Mouse (Mus musculus) embryonic stem cell, embryonic (primary cell): ENCODE results near the gene Git2.

Source experiments
- CTCF ChIA-PET, 4 experiments: fragments of 300-600 bp in 2 of 4; fragments of 350-600 bp in 2 of 4; sonication (Branson Sonifier 250); formaldehyde crosslinking; loops; one replicate each; lab custom pipeline; 2022; ENCODE audit warnings: inconsistent platforms in 2 of 4; lab: Charles Lee
- POLR2A ChIA-PET, 4 experiments: fragments of 300-600 bp in 2 of 4; fragments of 350-600 bp in 2 of 4; sonication (Branson Sonifier 250); formaldehyde crosslinking; loops; one replicate each; lab custom pipeline; 2022; ENCODE audit warnings: antibody characterized with exemption in 4 of 4, inconsistent platforms in 1 of 4; lab: Charles Lee

Git2 gene

GRCm38 (mm10) chr5:114698044-114698746 lies 77.1 kb downstream of the Git2 start:
- CTCF ChIA-PET = no interaction called here

DNA sequence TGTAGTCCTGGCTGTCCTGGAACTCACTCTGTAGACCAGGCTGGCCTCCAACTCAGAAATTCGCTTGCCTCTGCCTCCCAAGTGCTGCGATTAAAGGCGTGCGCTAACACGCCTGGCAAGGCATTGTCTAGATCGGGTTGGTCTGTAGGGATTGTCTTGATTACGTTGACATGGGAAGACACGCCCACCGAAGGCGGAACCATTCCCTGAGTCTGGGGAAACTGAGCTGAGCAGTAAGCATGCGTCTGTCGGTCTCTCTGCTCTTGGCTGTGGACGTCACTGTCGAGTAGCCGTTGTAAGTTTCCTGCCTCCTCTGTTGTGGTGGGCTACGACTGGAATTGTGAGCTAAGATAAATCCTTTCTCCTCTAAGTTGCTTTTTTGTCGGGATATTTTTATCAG lies 78.4 kb downstream of the Git2 start:
- ChIA-PET POLR2A (interaction anchor here in 3 of 4 experiments (0.6 to 2.7 kb wide), 34 partner anchors 8 to 767 kb away, joined by 3 to 15 read pairs (median 4); partner anchors contain the start of genes 2210016L21Rik (in 1 of the 3) and Git2 (in 1 of the 3)), CTCF (interaction anchor here in 2 of 4 experiments (0.5 to 1.6 kb wide), 15 partner anchors 21 to 698 kb away, joined by 3 to 19 read pairs (median 4); partner anchors contain the start of genes 2210016L21Rik (in 1 of the 2) and Unc119b (in 1 of the 2))

More at GRCm38 (mm10) chr5:114698044-114698746, 77.1 kb downstream of the Git2 start:
- POLR2A ChIA-PET = interaction anchor here in 3 of 4 experiments (0.5 to 2.7 kb wide), 24 partner anchors 7 to 306 kb away, joined by 3 to 13 read pairs (median 4); partner anchors contain the start of genes Gltp (in 1 of the 3), Hnf1a (in 1 of the 3) and Tchp (in 1 of the 3)

DNA sequence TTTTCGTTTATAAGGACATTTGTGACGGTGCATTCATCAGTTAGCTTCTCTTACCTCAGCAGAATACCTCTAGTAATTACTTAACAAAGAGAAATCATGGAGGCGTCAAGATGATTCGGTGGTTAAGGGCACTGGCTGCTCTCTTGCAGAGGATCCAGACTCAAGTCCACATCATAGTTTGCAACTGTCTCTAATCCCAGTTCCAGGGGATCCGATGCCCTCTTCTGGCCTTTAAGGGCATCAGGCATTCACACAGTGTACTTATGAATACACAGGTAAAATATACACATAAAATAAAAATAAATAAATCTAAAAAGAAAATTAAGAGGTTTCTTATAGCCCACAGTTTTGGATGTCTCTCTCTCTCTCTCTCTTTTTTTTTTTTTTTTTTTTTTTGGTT lies 79.5 kb downstream of the Git2 start:
- POLR2A ChIA-PET = interaction anchor here in 3 of 4 experiments (0.6 to 2.7 kb wide), 7 partner anchors 10 to 698 kb away, joined by 3 to 15 read pairs (median 4); no protein-coding TSS in a partner anchor
- CTCF ChIA-PET = interaction anchor here in 2 of 4 experiments (0.7 to 1.6 kb wide), 6 partner anchors 28 to 164 kb away, joined by 3 to 8 read pairs (median 3); no protein-coding TSS in a partner anchor

DNA sequence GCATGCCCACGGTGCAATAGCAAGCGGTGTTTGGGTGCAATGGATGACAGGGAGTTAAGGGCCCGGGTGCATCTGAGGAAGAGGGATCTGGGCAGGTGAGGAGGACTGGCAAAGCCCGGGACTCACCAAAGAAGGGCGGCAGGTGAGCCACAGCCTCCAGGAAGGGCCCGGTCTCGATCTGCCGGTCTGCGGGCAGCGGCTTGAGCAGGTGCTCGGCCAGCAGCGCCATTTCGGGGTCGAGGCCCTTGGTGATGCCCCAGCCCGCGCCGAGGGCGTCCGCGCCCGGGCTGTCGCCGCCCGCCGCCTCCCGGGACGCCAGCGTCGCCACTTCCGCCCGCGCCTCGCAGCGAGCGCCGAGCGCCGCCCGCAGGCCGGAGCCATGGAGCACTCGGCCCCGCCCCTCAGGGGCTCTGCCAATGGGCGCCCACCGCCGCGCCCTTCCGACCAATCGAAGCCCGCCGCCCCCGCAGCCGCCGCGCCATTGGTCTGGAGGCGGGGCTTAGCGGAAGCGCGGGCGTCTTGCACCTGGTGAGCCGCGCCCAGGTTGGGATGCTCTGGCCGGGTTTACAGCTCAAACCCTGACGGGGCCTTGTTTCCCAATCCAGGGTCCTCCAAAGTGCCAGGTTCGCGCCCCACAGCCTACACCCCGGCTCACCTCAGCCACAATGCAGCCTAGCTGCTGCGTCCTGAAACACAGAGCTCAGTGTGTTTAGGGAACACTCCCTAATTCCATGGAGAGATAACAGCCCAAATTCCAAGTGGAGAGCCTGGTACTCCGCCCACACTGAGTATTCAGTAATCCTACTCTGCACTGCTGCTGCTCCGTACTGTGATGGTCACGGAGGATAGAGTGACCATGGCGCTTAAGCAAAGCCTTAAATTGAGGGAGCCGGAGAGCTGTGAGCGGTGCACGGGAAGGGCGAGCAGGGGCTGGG lies 84.4 kb downstream of the Git2 start, which contains the start of gene Gltp:
Gltp (minus strand) TSS at position 352 of the 935 bp plus-strand sequence.
- ChIA-PET CTCF (interaction anchor here (0.6 to 2.2 kb wide), 24 partner anchors 9 to 251 kb away, joined by 3 to 9 read pairs (median 3); partner anchors contain the start of gene 2210016L21Rik (in 1 of the 4)), POLR2A (interaction anchor here in 3 of 4 experiments (0.5 to 3.3 kb wide), 27 partner anchors 8 to 818 kb away, joined by 3 to 11 read pairs (median 4); no protein-coding TSS in a partner anchor)

- POLR2A ChIA-PET = interaction anchor here in 3 of 4 experiments (0.5 to 3.3 kb wide), 19 partner anchors 9 to 719 kb away, joined by 3 to 11 read pairs (median 4); no protein-coding TSS in a partner anchor
These were observed 85.5 kb downstream of the Git2 start for GRCm38 (mm10) chr5:114689700-114690366.

DNA sequence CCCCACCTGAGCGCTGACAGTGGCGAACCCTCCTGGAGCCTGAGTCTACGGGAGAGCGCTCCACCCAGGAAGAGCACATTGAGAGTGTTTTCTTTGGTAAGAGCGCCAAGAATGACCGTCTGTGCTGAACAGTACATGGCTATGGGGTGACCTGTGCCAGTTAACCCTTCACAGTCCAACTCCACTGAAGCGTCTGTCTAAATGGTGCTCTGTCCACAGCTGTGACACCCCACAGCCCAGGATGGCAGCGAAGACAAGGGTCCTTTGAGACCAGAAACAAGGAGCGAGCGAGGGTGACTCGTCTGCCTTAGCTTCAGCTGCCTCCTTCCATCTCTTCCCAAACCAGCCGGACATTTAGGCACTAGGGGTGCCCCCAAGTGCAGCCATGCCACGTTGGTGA lies 86.6 kb downstream of the Git2 start:
- POLR2A ChIA-PET = interaction anchor here in 2 of 4 experiments (0.7 to 3.3 kb wide), 6 partner anchors 8 to 19 kb away, joined by 3 to 11 read pairs (median 4); no protein-coding TSS in a partner anchor
- CTCF ChIA-PET = interaction anchor here in 3 of 4 experiments (0.6 to 1.1 kb wide), 4 partner anchors 36 to 140 kb away, joined by 3 read pairs; no protein-coding TSS in a partner anchor

More at GRCm38 (mm10) chr5:114689700-114690366, 85.5 kb downstream of the Git2 start:
- CTCF ChIA-PET = interaction anchor here (0.5 to 2.2 kb wide), 16 partner anchors 10 to 816 kb away, joined by 3 to 8 read pairs (median 4); no protein-coding TSS in a partner anchor

DNA sequence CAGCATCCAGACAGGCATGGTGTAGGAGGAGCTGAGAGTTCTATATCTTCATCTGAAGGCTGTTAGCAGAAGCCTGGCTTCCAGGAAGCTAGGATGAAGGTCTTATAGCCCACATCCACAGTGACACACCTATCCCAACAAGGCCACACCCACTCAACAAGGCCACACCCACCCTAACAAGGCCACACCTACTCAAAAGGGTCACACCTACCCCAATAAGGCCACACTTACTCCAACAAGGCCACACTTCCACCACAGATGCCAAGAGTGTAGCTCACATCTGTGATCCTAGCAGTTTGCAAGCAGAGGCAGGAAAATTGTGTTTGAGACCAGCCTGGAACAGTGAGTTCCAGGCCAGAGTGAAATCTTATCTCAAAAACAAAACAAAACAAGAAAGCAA lies 87.4 kb downstream of the Git2 start:
- ChIA-PET CTCF (interaction anchor here in 3 of 4 experiments (0.6 to 1.1 kb wide), 3 partner anchors 48 to 136 kb away, joined by 3 to 9 read pairs (median 3); no protein-coding TSS in a partner anchor), POLR2A (interaction anchor here in 2 of 4 experiments (0.7 to 1.4 kb wide), 6 partner anchors 8 to 18 kb away, joined by 3 to 11 read pairs (median 4); no protein-coding TSS in a partner anchor)

DNA sequence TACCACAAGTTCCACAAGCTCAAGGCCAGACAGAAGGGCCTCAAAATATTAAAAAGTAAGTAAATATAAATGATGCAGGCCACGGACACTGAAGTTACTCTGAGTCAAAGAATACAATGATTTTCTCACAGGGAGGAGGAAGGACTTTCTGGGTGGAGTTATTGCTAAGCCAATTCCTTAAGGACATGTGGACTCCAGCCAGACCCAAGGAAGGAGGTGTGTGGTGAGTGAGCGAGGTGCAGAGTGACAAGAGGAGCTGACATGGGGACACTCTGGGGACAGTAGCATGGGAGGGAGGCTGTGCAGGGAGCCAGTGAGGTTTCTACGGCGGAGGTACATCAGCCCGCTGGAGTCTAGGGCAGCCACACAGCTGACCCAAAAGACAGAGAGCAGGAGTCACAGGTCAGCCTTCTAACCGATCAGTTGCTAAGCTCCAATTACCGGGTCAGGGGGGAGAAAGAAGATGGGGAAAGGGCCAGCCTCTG lies 88.5 kb downstream of the Git2 start:
- ChIA-PET CTCF (interaction anchor here in 1 of 4 experiments (0.5 to 1.0 kb wide), 2 partner anchors 19 to 239 kb away, joined by 3 to 4 read pairs; no protein-coding TSS in a partner anchor), POLR2A (interaction anchor here in 1 of 4 experiments (0.8 kb wide), 1 partner anchor 247 kb away, joined by 3 read pairs; no protein-coding TSS in a partner anchor)

DNA sequence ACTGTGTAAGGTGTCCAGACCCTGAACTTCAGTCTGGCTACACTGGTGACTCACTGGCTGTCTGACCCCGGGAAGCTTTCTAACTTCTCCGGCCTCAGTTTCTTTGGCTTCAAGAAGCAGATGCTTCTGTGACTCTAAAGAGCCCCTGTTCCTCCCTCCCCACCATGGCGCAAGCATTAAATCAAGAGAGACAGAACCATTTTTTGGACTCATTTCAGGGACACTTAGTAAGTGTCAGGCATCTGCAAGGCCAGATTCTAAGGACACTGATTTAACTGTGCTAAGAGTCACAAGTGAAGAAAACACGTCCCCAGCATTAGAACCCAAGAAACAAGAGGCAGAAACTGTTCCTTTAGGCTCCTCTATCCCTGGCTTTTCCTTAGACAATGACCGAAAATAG lies 89.3 kb downstream of the Git2 start:
- POLR2A ChIA-PET = no interaction called here
- CTCF ChIA-PET = no interaction called here

- POLR2A ChIA-PET = interaction anchor here in 2 of 4 experiments (1.2 to 3.0 kb wide), 3 partner anchors 14 to 17 kb away, joined by 4 to 15 read pairs (median 8); no protein-coding TSS in a partner anchor
- CTCF ChIA-PET = interaction anchor here in 1 of 4 experiments (1.0 to 1.8 kb wide), 2 partner anchors 9 to 14 kb away, joined by 3 to 5 read pairs; partner anchors contain the start of gene Gltp
These were observed 93.6 kb downstream of the Git2 start for GRCm38 (mm10) chr5:114681717-114682116.

GRCm38 (mm10) chr5:114680676-114681285 lies 94.5 kb downstream of the Git2 start:
- ChIA-PET CTCF (interaction anchor here in 2 of 4 experiments (0.9 to 1.7 kb wide), 2 partner anchors 10 to 13 kb away, joined by 3 to 10 read pairs; partner anchors contain the start of gene Gltp (in 1 of the 2)), POLR2A (interaction anchor here in 2 of 4 experiments (1.0 to 3.0 kb wide), 7 partner anchors 9 to 30 kb away, joined by 3 to 15 read pairs (median 4); partner anchors contain the start of gene Gltp (in 1 of the 2))

DNA sequence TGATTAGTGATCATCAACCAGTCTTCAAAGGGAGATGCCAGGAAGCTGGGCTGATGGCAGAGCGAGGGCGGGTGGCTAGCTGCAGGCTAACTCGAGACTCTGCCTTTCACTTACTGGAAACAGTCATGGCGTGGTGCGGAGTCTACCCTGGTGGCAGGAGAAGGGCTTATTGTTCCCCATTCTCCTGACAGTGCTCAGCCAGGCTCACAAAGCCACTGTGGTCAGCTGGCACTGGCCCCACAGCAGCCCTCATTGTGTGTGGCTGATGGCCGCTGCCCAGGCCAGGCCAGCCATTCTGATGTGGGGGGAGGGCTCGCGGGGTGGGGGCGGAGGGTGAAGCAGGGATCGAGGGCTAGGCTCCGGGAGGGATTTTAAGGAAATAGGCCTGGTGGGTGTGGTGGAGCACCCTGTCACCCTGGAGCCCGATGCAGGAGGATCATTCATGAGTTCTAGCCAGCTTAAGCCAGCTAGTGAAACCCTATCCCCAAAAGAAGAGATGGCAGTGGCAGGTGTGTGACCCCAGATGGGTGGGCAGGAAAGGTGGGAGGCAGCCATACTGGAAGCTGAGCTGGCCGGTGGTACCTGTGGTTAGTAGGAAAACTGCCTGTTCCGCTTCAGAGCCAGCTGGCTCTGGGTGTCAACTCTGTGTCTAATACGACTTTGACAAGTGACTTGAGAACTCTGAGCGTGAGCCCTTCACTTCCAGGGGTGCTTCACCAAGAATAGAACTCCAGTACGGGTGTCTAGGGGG lies 95.3 kb downstream of the Git2 start:
- CTCF ChIA-PET = interaction anchor here in 2 of 4 experiments (0.5 to 1.7 kb wide), 4 partner anchors 10 to 82 kb away, joined by 3 to 10 read pairs (median 4); partner anchors contain the start of gene Gltp (in 1 of the 2)
- POLR2A ChIA-PET = interaction anchor here in 2 of 4 experiments (0.8 to 3.0 kb wide), 9 partner anchors 8 to 45 kb away, joined by 3 to 15 read pairs (median 4); partner anchors contain the start of gene Gltp (in 1 of the 2)
